Mouse (Mus musculus): ENCODE results near the gene Lrrc41.

Lrrc41 gene

DNA sequence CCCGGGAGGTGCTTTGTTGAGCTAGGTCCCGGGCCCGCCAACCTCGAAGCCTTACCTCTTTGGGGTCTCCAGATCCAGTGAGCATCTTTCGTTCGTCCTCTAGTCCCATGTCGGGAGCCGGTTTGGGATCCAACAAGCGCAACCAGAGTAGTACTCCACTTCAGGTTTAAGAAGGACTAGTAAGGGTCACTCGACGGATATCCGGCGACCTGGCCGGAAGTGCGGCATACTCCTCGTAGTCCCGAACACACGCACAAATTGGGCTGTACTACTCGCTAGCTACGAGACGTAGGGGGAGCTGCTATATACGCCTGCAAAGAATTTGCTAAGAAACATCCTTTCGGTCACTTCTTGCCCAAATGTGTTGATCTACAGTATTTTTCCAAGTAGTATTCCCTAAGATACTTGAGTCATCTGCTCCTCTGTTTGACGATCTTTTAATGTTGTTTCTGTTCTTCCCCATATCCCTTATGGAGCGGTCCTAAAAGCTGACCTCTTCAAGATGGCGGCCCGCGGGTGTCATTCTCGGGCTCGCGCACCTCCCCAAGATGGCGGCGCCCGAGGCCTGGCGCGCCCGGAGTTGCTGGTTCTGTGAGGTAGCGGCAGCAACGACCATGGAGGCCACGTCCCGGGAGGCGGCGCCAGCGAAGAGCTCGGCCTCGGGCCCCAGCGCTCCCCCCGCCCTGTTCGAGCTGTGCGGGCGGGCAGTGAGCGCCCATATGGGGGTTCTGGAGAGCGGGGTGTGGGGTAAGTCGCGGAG is at the start of gene Lrrc41, which contains the start of gene Uqcrh:
Lrrc41 (plus strand) TSS at position 409 of the 760 bp plus-strand sequence.
Uqcrh (minus strand) TSS at position 211 of the 760 bp plus-strand sequence.
- peak; percentile 96 for DNase-seq (ENCODE audit: low spot score)

DNA sequence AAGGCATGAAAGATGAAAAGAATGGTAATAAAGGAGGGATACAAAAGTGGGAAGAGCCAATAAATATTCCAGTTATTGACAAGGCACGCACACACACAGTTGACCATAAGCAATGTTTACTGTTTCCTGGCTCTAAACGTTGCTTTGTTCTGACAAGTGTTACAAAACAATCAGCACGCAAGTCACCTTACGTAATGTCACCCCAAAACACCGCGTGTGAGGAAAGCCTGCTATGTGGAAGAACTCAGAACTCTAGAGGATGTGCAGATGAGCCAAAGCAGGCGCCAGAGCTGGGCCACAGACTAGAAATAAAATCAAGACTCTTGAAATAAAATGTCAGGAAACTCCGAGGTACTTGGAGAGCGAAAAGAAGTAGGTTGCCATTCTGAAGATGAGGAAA is 42.2 kb upstream of the Lrrc41 start:
- DNase-seq (ENCODE audit: low spot score), result no peak

DNA sequence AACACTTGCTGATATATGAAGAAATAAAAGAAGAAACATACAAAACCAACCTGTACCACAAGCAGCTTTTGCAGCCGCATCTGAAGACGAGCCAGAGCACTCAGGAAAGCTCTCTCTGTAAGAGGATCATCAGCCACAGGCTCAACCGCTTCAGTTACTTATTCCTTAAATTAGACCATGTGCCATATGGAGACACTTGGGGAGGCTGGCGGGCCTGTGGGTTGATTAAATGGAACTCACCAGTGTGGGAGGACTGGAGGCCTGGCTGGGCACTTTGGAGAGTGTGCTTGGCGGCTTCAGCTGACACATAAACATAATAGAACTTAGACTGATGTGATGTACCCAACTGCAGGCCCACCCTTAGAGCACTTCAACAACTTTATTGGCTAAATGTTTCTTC is 41.7 kb upstream of the Lrrc41 start:
- no peak for DNase-seq (ENCODE audit: low spot score)

DNA sequence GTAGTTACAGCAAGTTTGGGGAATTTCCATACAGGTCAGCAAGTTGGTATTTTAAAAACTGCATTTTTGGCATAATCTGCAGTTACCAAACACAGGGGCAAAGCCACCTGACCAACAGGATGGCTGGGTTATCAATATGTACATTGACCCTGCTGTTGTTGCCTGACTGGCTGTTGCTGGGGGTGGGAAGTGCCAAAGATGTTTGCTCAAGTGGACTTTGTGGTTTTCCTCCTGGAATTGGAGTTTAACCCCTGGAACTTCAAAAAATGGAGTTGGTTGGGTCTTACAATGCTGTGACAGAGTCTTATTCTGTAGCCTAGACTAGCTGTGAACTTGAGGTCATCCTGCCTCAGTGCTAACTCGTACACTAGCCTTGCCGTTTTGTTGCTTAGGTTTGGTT is 34.6 kb upstream of the Lrrc41 start:
- no peak for DNase-seq (ENCODE audit: low spot score)

DNA sequence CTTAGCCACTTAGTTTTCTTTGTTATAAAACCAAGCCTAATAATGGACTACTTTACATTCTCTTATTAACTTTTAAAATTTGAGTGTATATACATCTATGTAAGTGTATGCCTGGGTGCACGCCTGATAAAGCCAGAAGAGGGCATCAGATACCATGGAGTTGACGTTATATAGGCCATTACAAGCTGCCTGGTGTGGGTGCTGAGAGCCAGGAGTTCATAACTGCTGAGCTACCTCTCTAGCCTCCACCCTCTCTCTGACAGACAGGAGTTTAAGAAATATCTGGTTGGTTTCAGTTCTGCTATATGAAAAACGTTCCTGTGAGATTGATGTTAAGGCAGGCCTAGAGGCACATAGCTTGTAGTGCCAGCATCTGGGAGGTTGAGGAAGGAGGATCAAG is 32.9 kb upstream of the Lrrc41 start:
- no peak for DNase-seq (ENCODE audit: low spot score)

DNA sequence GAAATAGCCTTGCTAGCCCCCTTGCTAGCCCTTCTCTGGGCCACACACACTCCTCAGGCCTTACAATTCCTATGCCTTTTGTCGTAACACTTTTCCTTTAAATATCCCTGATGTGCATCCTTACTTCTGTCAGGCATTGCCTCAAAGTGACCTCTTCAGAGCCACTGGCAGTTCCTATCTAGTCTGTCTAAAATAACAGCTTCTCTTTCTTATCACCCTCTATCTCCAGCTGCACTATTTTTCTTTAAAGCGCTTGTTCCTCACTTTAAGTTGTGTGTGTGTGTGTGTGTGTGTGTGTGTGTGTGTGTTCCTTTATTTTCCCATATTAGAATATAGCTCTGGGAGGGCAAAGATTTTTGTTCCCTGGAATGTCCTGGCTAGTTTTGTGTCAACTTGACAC is 28.5 kb upstream of the Lrrc41 start:
- DNase-seq (ENCODE audit: low spot score), result no peak

DNA sequence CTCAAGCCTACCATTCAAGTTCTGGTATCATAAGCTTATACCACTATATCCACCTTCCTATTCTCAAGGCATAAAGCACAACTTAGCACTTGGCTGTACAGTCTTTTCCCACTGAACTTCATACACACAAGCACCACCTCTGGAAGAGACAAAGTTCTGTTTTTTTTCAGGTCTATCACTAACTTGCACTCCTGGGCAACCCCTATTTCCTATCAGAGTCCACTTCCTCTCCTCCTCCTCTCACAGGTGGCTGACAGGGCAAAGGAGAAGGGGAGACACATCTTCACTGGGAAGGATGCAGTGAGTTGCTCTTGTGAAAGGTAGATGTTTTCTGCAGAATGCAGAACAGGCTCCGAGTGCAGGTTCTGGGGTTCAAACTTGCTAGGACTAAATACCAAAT is 27.4 kb upstream of the Lrrc41 start:
- DNase-seq (ENCODE audit: low spot score), result no peak

DNA sequence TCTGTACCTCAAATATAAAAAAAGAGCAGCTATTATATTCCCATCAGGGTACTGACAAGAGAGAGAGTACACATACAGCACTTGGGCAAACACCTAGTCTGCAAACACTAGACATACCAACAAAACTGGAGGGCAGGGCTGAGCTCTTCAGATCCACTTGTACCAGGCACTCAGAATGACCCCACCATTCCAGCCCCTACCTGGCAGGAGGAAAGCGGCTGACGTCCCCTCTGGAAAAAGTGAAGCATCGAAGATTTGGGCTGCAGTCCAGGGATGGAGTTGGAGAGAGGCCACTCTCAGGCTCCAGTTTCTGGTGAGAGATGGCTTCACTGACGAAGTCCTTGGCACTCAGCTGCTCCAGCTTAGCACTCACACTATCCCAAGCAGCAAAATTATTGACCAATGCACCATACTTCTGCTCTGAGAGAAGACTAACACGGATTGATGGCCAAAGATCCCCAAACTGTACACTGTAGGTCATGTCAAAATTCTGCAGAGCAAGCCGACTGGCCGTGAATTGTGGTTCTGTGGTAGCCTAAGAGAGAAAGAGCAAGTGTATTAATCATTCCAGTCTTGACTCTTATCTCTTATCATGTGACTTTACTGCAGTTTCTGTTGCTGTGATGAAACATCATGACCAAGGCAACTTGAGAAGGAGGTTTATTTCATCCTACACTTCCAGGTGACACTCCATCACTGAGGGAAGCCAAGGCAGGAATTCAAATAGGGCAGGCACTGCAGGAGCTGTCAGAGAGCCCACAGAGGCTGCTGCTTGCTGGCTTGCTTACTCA is 26.7 kb upstream of the Lrrc41 start:
- DNase-seq (ENCODE audit: low spot score), result no peak

DNA sequence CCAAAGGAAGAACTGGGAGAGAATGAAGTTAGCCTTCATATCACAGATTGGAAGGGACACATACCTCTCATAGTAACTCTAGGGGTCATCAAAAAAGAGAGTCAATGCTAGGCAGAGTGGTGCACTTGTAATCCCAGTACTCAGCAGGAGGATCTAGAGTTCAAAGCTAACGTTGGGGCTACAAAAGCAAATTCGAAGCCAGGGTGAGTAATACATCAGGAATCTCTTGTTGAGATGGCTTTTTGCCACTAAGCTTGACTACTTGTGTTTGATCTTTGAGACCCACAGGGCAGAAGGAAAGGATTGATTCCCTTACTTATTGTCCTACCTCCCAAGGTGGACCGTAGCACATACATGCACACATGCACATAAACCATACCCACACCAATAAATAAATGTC is 25.9 kb upstream of the Lrrc41 start:
- DNase-seq (ENCODE audit: low spot score), result no peak

DNA sequence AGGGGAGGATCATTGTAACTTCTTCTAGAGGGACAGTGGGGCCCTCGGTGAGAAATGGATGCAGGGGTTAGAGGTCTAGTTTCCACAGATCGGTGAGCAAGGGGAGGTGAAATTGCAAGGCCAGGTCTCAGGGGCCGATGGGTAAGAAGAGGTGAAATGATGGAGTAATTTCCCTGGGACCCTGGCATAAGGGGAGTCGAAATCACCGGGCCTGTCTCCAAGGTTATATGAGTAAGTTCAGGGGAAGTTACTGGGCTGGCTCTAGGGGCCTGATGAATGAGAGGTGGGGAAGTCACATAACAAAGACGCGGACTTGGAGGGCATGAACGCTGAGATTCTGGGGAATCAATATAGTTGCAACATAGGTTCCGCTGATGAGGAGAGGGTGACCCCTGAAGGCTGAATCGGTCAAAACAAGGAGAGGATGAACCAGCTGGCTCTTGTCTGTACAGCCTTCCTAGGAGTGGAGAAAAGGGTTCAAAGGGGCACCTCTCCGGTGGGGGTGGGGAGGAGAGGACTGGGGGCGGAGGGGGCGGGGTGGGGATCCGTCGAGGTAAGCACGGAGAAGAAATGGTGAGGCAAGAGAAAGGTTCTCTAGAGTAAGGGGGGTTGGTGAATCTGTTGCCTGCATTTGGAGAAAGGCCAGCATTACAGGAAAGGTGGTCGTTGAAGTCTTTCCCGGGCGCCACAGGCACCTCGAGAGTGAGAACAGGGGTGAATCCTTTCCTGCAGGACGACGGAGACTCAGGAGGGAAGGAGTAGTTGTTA is 22.4 kb upstream of the Lrrc41 start:
- peak; percentile 33 for DNase-seq (ENCODE audit: low spot score)

DNA sequence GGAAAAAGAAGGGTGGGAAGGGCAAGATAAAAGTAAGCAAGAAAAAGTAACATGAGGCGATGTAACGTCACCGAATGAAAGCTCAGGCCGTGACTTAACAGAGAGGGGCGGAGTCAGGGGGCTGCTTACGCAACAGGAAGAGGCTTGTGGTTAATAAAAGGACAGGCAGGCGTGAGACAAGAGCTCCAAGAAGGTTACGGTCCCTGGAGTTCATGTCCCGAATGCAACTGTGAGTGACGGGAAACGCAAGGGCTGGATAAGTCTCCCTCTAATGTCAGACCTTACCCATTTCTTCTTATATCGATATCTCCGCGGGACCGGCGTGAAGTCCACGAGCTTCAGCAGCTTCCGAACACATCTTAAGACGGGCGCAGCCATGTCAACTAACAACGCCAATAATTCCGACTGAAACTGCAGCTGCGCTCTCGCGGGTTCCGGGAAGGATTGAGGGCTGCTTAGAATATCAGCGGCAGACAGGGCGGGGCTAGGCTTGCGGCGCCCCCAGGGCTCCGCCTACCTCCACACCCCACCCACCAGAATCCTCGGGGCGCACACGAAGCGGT is 21.6 kb upstream of the Lrrc41 start, which contains the start of gene Nsun4:
Nsun4 (minus strand) TSS at position 478 of the 563 bp plus-strand sequence.
- peak; percentile 94 for DNase-seq (ENCODE audit: low spot score)

DNA sequence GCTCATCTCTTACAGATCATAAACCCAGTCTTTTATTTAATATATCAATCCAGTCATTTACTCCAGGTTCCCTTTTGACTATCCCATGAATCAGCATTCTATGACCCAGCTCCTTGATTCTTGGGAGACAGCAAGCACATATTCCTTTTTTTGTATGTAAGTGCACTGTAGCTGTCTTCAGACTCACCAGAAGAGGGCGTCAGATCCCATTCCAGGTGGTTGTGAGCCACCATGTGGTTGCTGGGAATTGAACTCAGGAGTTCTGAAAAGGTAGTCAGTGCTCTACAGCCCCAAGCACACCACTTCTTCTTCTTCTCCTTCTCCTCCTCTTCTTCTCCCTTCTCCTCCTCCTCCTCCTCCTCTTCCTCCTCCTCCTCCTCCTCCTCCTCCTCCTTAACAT is 17.5 kb upstream of the Lrrc41 start:
- no peak for DNase-seq (ENCODE audit: low spot score)

DNA sequence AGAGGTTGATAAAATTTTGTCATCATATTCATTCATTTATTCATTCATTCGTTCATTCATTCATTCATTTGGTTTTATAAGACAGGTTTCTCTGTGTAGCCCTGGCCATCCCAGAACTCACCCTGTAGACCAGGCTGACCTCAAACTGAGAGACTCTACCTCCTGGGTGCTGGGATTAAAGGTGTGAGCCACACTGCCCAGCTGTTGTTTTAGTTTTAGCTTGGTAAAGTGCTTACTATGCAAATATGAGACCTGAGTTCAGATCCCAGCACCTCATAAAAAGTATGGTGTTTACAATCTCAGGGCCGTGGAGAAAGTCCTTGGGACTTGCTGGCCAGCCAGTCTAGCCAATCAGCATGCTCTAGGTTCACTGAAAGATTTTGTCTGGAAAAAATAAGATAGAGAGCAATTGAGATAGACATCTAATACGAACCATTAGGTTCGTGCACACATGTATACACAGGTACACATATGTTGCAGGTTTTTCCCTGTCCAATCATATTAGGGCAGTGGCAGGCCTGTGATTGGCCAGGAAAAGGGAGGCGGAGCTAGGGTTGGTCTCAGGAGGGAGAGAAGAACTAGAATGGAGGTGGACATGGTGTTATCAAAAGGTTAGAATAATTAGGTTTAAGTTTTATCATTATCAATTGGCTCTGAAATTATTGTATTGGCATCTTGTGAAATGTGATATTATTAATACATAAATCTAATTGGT is 15.9 kb upstream of the Lrrc41 start:
- DNase-seq (ENCODE audit: low spot score), result no peak

DNA sequence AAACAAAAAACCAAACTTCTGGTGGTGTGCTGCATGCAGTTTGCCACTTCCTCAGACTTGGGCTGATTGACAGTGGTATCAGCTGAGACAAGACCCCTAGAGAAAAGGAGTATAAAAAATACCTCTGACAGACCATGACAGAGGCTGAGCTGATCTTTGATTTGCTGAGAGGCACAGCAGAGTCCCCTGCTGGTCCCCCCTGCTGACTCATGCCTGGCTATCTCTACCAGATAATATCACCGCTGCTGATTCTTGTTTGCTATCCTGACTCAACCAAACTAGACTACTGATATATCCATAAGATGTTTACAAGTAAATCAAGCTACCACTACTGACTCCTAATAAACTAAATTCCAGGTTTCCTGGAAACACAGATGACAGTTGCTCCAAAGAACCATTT is 11.2 kb upstream of the Lrrc41 start:
- no peak for DNase-seq (ENCODE audit: low spot score)

DNA sequence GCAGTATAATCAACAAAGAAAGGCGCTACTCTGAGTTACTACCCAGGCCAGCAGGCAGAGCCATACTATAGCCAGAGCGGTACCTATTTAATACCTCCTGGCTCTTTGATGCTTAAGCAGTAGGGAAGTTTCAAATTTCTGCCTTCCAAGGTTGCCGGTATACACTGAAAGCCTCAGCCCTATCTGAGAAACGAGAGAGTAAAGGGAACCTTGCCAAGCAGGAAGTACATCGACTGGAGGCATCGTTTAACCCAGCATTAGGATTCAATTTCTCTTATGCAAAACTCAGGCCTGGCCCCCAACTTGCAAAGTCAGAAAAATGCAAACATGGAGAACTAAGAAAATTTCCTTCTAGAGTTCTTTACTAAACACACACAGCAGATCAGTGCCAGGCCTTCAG is 5.0 kb upstream of the Lrrc41 start:
- DNase-seq (ENCODE audit: low spot score), result no peak

DNA sequence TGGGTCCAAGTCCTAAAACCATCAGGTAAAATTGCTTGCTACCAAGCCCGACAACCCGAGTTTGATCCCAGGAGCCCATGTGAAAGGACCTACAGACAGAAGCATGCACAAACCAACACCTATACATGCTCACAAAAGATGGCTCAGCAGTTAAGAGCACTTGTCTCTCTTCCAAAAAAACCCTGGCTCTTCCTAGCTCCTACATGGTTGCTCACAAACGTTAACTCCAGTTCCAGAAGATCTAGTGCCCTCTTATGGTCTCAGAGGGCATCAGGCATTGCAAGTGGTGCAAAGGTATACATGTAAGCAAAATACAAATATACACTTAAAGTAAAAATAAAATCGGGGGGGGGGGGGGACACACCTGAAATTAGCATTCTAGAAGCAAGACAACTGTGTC is 1.9 kb upstream of the Lrrc41 start:
- peak; percentile 66 for DNase-seq (ENCODE audit: low spot score)

DNA sequence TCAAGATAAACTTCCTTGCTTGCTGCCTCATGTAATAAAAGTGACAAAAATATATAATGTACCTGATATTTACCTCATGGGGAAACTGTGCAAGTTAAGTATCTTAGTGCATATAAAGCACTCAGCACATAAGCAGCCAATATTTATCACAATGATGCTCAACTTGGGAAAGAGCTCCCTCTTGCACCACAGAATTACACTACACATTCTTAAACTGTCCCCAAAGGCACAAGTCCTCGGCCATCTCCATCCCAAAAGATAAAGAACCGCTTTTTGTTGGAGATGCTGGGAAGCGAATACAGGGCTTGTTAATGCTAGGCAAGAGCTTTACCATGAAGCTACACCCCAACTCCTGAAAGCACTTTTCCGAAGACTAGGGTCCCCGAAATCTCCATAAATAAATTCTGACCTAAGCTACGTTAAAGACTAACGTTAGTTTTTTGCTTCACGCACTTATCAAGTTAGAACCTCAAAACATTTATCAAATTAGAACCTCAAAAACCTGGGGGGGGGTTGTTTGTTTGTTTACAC is 859 bp upstream of the Lrrc41 start:
- DNase-seq (ENCODE audit: low spot score), result peak; percentile 68

DNA sequence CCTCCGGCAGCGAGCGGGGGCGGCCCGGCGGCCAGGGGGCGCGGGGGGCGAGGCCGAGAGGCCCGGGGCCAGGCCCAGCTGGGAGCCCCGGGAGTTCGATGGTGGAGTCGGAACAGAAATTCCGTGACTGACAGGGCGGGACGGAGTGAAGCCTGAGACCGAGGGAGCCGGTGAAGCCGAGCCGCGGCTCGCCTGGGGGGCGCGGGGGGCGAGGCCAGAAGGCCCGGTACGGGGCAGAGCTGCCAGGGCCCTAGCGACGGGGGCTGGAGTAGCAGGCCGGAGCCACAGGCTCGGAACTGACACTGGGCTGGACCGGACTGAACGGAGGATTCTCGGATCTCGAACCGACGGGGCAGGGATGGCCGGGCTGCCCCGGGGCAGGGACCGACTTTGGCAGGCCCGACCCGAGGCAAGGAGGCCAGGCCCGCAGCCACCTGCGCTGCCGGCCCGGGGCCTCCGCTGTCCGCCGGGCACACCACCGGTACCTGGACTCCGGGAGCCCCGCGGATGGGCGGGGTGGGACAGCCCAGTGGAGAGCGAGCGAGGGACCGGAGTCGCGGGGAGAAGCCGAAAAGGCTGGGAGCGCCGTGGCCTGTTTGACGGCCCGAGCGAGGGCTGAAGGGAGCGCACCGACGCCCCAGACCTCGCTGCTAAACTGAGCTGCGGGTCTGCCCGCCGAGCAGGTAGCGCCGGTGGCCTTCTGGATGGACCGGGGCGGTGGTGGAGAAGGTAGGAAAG is 731 bp downstream of the Lrrc41 start:
- DNase-seq (ENCODE audit: low spot score), result peak; percentile 59

DNA sequence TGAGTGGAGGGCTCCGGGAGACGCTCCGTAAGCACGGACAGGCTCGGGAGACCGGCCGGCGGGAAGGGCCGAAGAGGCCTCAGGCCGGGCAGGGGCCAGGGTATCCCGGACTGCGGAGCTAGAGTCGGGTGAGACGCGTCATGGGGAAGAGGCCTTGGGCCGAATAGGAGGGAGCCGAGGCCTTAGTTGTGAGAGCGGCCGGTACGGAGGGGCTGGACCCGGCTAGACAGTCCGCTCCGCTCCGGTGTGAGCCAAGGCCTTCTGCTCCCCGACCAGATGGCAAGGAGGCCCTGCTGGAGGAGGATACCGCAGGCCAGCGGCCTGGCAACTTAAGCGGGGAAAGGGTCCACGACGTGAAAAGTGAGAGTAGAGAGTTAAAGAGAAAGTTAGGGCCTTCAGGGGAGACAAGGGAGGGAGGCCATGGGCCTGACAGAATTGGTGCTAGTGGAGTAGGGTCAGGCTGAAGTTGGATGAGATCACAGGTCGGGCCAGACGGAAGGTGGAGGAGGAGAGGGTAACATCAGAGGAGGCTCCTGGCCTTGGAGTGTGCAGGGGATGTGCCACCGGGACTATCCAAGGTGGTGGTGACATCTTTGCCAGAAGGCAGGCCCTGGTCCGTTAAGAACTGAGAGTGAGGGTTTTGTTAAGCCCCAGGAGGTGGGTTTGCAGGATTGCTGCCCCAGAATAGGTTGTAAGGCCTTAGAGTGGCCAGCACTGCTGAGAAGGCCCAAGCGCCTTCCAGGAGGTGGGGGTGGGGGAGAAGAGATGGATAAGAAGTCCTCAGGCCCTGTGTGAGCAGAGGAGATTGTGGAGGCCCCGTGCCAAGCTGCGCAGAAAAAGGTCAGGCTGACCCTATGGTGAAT is 1.5 kb downstream of the Lrrc41 start:
- peak; percentile 57 for DNase-seq (ENCODE audit: low spot score)
